Mouse (Mus musculus) MEL (cell line): ENCODE measurements around the gene Slc37a3. TPM values are rescaled to one million over a fixed set of nuclear protein-coding genes. Genes with fewer than 3 reads are reported as not detected.
"Not testable (repeated sequence)": the region's sequence is repeated elsewhere in the genome, so short reads cannot be mapped to it uniquely, and the experiment has no call there.

Source experiments
- DNase-seq: peaks from one replicate; pipeline ENCODE4 v3.0.0; 2011; ENCODE audit warnings: low read depth, low spot score
- H3K27ac ChIP-seq: 2 replicates; pipeline ENCODE4 v1.5.1; 2012; ENCODE audit warnings: low read depth, mild to moderate bottlenecking, control low read depth, low read length, moderate library complexity; ENCODE audit not compliant: control insufficient read depth
- H3K27me3 ChIP-seq, 2 experiments: fragments of 150-350 bp in 1 of 2; sonication (generic) in 1 of 2; 2 replicates each; pipeline ENCODE4 v1.6.1; 2012; ENCODE audit warnings: low read length in 2 of 2, mild to moderate bottlenecking in 2 of 2, improper control_type of control experiment in 1 of 2, moderate library complexity in 1 of 2; ENCODE audit not compliant: insufficient read depth in 2 of 2, control insufficient read depth in 1 of 2
- H3K36me3 ChIP-seq, 2 experiments: 2 replicates each; pipeline ENCODE4 v1.6.1; 2012 to 2014; ENCODE audit warnings: low read length in 2 of 2, improper control_type of control experiment in 1 of 2, inconsistent platforms in 1 of 2, mild to moderate bottlenecking in 1 of 2; ENCODE audit not compliant: insufficient read depth in 2 of 2, control insufficient read depth in 1 of 2
- H3K4me1 ChIP-seq, 2 experiments: fragments of 150-350 bp in 1 of 2; sonication (generic) in 1 of 2; 2 replicates each; pipeline ENCODE4 v1.6.1; 2012; ENCODE audit warnings: low read length in 2 of 2, improper control_type of control experiment in 1 of 2, mild to moderate bottlenecking in 1 of 2; ENCODE audit not compliant: insufficient read depth in 2 of 2, control insufficient read depth in 1 of 2
- H3K4me3 ChIP-seq, 2 experiments: fragments of 150-350 bp in 1 of 2; sonication (generic) in 1 of 2; 2 replicates each; pipeline ENCODE4 v1.5.1; 2012; ENCODE audit warnings: low read depth in 2 of 2, low read length in 2 of 2, mild to moderate bottlenecking in 2 of 2, moderate library complexity in 2 of 2, control low read depth in 1 of 2, improper control_type of control experiment in 1 of 2; ENCODE audit not compliant: control insufficient read depth in 1 of 2, insufficient read depth in 1 of 2
- H3K79me2 ChIP-seq: 2 replicates; pipeline ENCODE4 v1.6.1; 2012; ENCODE audit warnings: mild to moderate bottlenecking, low read length, moderate library complexity; ENCODE audit not compliant: control insufficient read depth, poor library complexity, insufficient read depth
- H3K9ac ChIP-seq: 2 replicates; pipeline ENCODE4 v1.6.1; 2012; ENCODE audit warnings: low read depth, mild to moderate bottlenecking, control low read depth, low read length, moderate library complexity; ENCODE audit not compliant: control insufficient read depth, poor library complexity, severe bottlenecking
- H3K9me3 ChIP-seq: fragments of 150-350 bp; sonication (generic); replicated peaks from 2 replicates; pipeline ENCODE4 v1.6.1; 2012; ENCODE audit warnings: mild to moderate bottlenecking, low read length, improper control_type of control experiment, moderate library complexity; ENCODE audit not compliant: insufficient read depth
- CHD1 ChIP-seq: IDR thresholded peaks from 2 replicates; pipeline ENCODE4 v1.6.1; 2012; ENCODE audit warnings: low read depth, mild to moderate bottlenecking, inconsistent platforms, low read length, improper control_type of control experiment
- CHD2 ChIP-seq: IDR thresholded peaks from 2 replicates; pipeline ENCODE4 v1.6.1; 2011; ENCODE audit warnings: low read length, improper control_type of control experiment
- CTCF ChIP-seq, 3 experiments: IDR thresholded peaks in 2 of 3; conservative IDR thresholded peaks in 1 of 3; 2 replicates each; pipeline ENCODE4 v1.5.1; 2011 to 2012; ENCODE audit warnings: low read length in 3 of 3, low read depth in 2 of 3, mild to moderate bottlenecking in 2 of 3, improper control_type of control experiment in 1 of 3, inconsistent platforms in 1 of 3, mixed read lengths in 1 of 3, moderate library complexity in 1 of 3; ENCODE audit not compliant: control insufficient read depth in 1 of 3, insufficient read depth in 1 of 3, poor library complexity in 1 of 3, severe bottlenecking in 1 of 3
- E2F4 ChIP-seq: IDR thresholded peaks from 2 replicates; pipeline ENCODE4 v1.6.1; 2011; ENCODE audit warnings: low read depth, low read length, improper control_type of control experiment, borderline replicate concordance
- GABPA ChIP-seq: IDR thresholded peaks from 2 replicates; pipeline ENCODE4 v1.6.1; 2012; ENCODE audit warnings: low read depth, mild to moderate bottlenecking, inconsistent platforms, low read length, improper control_type of control experiment, moderate library complexity
- JUND ChIP-seq: IDR thresholded peaks from 2 replicates; pipeline ENCODE4 v1.6.1; 2011; ENCODE audit warnings: low read depth, mild to moderate bottlenecking, improper control_type of control experiment, low read length
- MAFK ChIP-seq: IDR thresholded peaks from 2 replicates; pipeline ENCODE4 v1.6.1; 2011; ENCODE audit warnings: low read depth, mild to moderate bottlenecking, low read length, improper control_type of control experiment, borderline replicate concordance
- MAX ChIP-seq: IDR thresholded peaks from 2 replicates; pipeline ENCODE4 v1.6.1; 2011; ENCODE audit warnings: low read length, improper control_type of control experiment
- MAZ ChIP-seq: IDR thresholded peaks from 2 replicates; pipeline ENCODE4 v1.6.1; 2012; ENCODE audit warnings: low read depth, mild to moderate bottlenecking, inconsistent platforms, low read length, improper control_type of control experiment
- MYC ChIP-seq: IDR thresholded peaks from 2 replicates; pipeline ENCODE4 v1.6.1; 2011; ENCODE audit warnings: low read depth, mild to moderate bottlenecking, low read length, improper control_type of control experiment, moderate library complexity
- NELFE ChIP-seq: IDR thresholded peaks from 2 replicates; pipeline ENCODE4 v1.6.1; 2011; ENCODE audit warnings: low read depth, low read length, improper control_type of control experiment
- POLR2AphosphoS5 ChIP-seq: IDR thresholded peaks from 2 replicates; pipeline ENCODE4 v1.6.1; 2012; ENCODE audit warnings: low read depth, borderline replicate concordance, mild to moderate bottlenecking, inconsistent platforms, low read length, moderate library complexity, mixed read lengths
- SIN3A ChIP-seq: IDR thresholded peaks from 2 replicates; pipeline ENCODE4 v1.6.1; 2012; ENCODE audit warnings: low read length, improper control_type of control experiment, inconsistent platforms
- SMC3 ChIP-seq: IDR thresholded peaks from 2 replicates; pipeline ENCODE4 v1.6.1; 2011; ENCODE audit warnings: low read depth, low read length, improper control_type of control experiment
- TAL1 ChIP-seq: IDR thresholded peaks from 2 replicates; pipeline ENCODE4 v1.6.1; 2012; ENCODE audit warnings: mild to moderate bottlenecking, inconsistent platforms, low read length, moderate library complexity, mixed read lengths
- TBP ChIP-seq: IDR thresholded peaks from 2 replicates; pipeline ENCODE4 v1.8.0; 2011; ENCODE audit warnings: low read depth, low read length, improper control_type of control experiment
- TCF12 ChIP-seq: IDR thresholded peaks from 2 replicates; pipeline ENCODE4 v1.6.1; 2014; ENCODE audit warnings: low read depth, mild to moderate bottlenecking, inconsistent platforms, low read length, improper control_type of control experiment, moderate library complexity
- UBTF ChIP-seq: IDR thresholded peaks from 2 replicates; pipeline ENCODE4 v1.6.1; 2012; ENCODE audit warnings: low read depth, mild to moderate bottlenecking, inconsistent platforms, low read length, improper control_type of control experiment, moderate library complexity, borderline replicate concordance; ENCODE audit not compliant: insufficient read depth
- USF2 ChIP-seq, 2 experiments: IDR thresholded peaks; 2 replicates each; pipeline ENCODE4 v1.6.1; 2011 to 2012; ENCODE audit warnings: improper control_type of control experiment in 2 of 2, low read length in 2 of 2, borderline replicate concordance in 1 of 2, inconsistent platforms in 1 of 2, low read depth in 1 of 2, mild to moderate bottlenecking in 1 of 2; ENCODE audit not compliant: insufficient read depth in 1 of 2
- polyA plus RNA-seq, 2 experiments: library from polyadenylated mRNA; stranded (reverse) in 1 of 2; unstranded in 1 of 2; fragments of >175 nt in 1 of 2; fragments of >200 nt in 1 of 2; gene quantifications; 2 replicates each; pipeline versions ENCODE4 v1.2.1 to v1.2.4; 2012; ENCODE audit warnings: low replicate concordance in 2 of 2, low read depth in 1 of 2; ENCODE audit not compliant: insufficient read length in 2 of 2, insufficient read depth in 1 of 2, missing spikeins in 1 of 2
- total RNA-seq: library from RNA; depleted of rRNA; stranded (reverse); fragments of 300-350 nt; gene quantifications from 2 replicates; pipeline ENCODE4 v1.2.3, GENCODE M21; 2012

Gene Slc37a3
- total and polyA plus RNA-seq, 3 experiments = 4.9 to 12.0 TPM; not detected in 1

DNA sequence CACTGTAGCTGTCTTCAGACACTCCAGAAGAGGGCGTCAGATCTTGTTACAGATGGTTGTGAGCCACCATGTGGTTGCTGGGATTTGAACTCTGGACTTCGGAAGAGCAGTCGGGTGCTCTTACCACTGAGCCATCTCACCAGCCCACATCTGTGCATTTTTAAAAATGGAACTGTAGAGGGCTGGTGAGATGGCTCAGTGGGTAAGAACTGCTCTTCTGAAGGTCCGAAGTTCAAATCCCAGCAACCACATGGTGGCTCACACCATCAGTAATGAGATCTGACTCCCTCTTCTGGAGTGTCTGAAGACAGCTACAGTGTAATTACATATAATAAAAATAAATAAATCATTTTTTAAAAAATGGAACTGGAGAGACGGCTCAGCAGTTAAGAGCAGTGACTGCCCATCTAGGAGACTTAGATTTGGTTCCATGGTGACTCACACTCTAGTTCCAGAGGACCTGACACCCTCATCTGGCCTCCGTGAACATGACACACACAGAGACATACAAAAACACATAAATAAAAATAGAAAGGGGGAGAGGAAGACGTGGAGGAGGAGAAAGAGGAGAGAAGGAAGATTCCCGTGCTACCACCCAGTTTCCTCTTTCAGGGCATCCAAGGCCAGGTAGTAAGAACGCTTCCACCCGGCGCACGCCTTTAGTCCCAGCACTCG is 823 bp upstream of the Slc37a3 start:
- not testable (repeated sequence) for H3K9ac ChIP-seq, H3K27me3 ChIP-seq, H3K27ac ChIP-seq, H3K79me2 ChIP-seq, H3K9me3 ChIP-seq
- peak; percentile 72 for DNase-seq
- TF ChIP-seq CTCF (IDR thresholded peaks at IDR 0.05 in 2 of 3, conservative IDR thresholded peaks at IDR 0.05 in 1 of 3; ENCODE audit: control insufficient read depth in 1 of 3, insufficient read depth in 1 of 3, low read depth in 2 of 3, low read length in 3 of 3, poor library complexity in 1 of 3, severe bottlenecking in 1 of 3) (peak in 1 of 3 experiments; percentile 2; a peak in 1 of 6 replicates), MYC (0 out of 2 replicates have a peak, but pooled peaks have one; percentile 57), MAFK (peak; percentile 79; the same call in 1 of the 2 replicates), TBP (peak; percentile 96)
- H3K36me3 ChIP-seq = peaks cover 0 to 14% of the 10 kb centered on the region in 2 experiments; a peak in 2 of 4 replicates
- H3K4me1 ChIP-seq = peaks cover 5 to 20% of the 10 kb centered on the region in 2 experiments
- H3K4me3 ChIP-seq = peak overlapping the region; percentile 9 to 49; a peak in 3 of 4 replicates

DNA sequence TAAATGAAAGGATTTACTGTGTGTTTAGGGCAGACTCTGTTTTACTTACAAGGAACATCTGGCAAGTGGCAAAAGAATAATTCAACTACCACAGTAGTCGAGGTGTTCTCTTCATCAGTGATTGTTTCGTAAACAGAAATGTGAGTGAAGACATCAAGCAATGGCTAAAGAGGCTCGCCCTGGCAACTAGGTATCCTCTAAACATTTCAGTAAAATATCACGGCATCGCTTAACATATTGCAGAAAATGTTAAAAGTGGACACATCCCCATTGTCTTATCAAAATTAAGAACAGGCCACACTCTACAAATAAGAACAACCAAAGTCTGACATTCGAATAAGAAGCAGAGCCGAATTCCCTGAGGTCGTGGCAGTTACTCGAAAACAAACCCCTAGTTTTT is 700 bp downstream of the Slc37a3 start:
- Histone ChIP-seq H3K27me3 (no peaks in the 10 kb centered on the region), H3K4me1 (peaks cover 5 to 20% of the 10 kb centered on the region in 2 experiments), H3K9ac (peak overlapping the region; percentile 78), H3K9me3 (no peaks in the 10 kb centered on the region)
- peak; percentile 35 for DNase-seq
- no peak for TF ChIP-seq POLR2AphosphoS5
- TF ChIP-seq MAZ = no peak
- no peak for TF ChIP-seq MAX
- TF ChIP-seq TAL1 = no peak
- no peak for TF ChIP-seq SIN3A
- TF ChIP-seq TBP = no peak
- TF ChIP-seq CHD1 = no peak
- no peak for TF ChIP-seq CTCF (IDR thresholded peaks at IDR 0.05 in 2 of 3, conservative IDR thresholded peaks at IDR 0.05 in 1 of 3; ENCODE audit: control insufficient read depth in 1 of 3, insufficient read depth in 1 of 3, low read depth in 2 of 3, low read length in 3 of 3, poor library complexity in 1 of 3, severe bottlenecking in 1 of 3)
- no peak for TF ChIP-seq NELFE
- no peak for TF ChIP-seq CHD2
- TF ChIP-seq TCF12 = no peak
- no peak for TF ChIP-seq JUND
- no peak for TF ChIP-seq GABPA
- TF ChIP-seq E2F4 = no peak
- TF ChIP-seq USF2 (IDR thresholded peaks at IDR 0.05; ENCODE audit: borderline replicate concordance in 1 of 2, insufficient read depth in 1 of 2, low read depth in 1 of 2, low read length in 2 of 2) = no peak
- TF ChIP-seq SMC3 = no peak
- TF ChIP-seq MYC = no peak
- TF ChIP-seq UBTF = no peak
- TF ChIP-seq, all 39 proteins: peak for 0
- H3K4me3 ChIP-seq = peak overlapping the region; percentile 72 to 87
- H3K36me3 ChIP-seq = peaks cover 0 to 14% of the 10 kb centered on the region in 2 experiments; a peak in 2 of 4 replicates
- H3K27ac ChIP-seq = no peak overlapping the region
- no peaks in the 10 kb centered on the region; the same call in 1 of the 2 replicates for H3K79me2 ChIP-seq
